Mouse (Mus musculus): ENCODE results near the gene Mageb2.
"Not testable (repeated sequence)": the region's sequence is repeated elsewhere in the genome, so short reads cannot be mapped to it uniquely, and the experiment has no call there.

The Mageb2 gene

GRCm38 (mm10) chrX:91331390-91331789 is at the start of gene Mageb2:
Mageb2 (plus strand) TSS chrX:91331690.
- not testable (repeated sequence) for DNase-seq (ENCODE audit: low spot score)

GRCm38 (mm10) chrX:91313256-91313655 is 18.2 kb upstream of the Mageb2 start:
- DNase-seq (ENCODE audit: low spot score): not testable (repeated sequence)
